Mouse (Mus musculus) heart, embryonic 13.5 days (tissue): Measurements from ENCODE around the gene Gdpd5. TPM values are rescaled to one million over a fixed set of nuclear protein-coding genes. Genes with fewer than 3 reads are reported as not detected.

ENCODE experiments used
- ATAC-seq: fragments of 200-750 bp; cut with Nextera tagmentation; 2 replicates; pipeline ENCODE4 v1.8.0; 2017; ENCODE audit warnings: moderate TSS enrichment; ENCODE audit not compliant: insufficient number of reproducible peaks, low FRiP score, low TSS enrichment; ENCODE audit errors: extremely low read depth
- H3K27ac ChIP-seq: fragments of 300-500 bp; sonication (generic); replicated peaks from 2 replicates; pipeline ENCODE4 v1.5.1; 2015; ENCODE audit warnings: moderate library complexity, mild to moderate bottlenecking, inconsistent platforms
- H3K27me3 ChIP-seq: fragments of 300-500 bp; sonication (generic); replicated peaks from 2 replicates; pipeline ENCODE4 v1.6.1; 2015; ENCODE audit warnings: mild to moderate bottlenecking, inconsistent platforms
- H3K36me3 ChIP-seq: fragments of 300-500 bp; sonication (generic); 2 replicates; pipeline ENCODE4 v1.6.1; 2015; ENCODE audit warnings: mild to moderate bottlenecking, inconsistent platforms
- H3K4me1 ChIP-seq: fragments of 300-500 bp; sonication (generic); 2 replicates; pipeline ENCODE4 v1.6.1; 2015; ENCODE audit warnings: inconsistent platforms
- H3K4me2 ChIP-seq: fragments of 300-500 bp; sonication (generic); 2 replicates; pipeline ENCODE4 v1.6.1; 2015; ENCODE audit warnings: inconsistent platforms, mild to moderate bottlenecking, moderate library complexity
- H3K4me3 ChIP-seq: fragments of 300-500 bp; sonication (generic); 2 replicates; pipeline ENCODE4 v1.5.1; 2015; ENCODE audit warnings: moderate library complexity, mild to moderate bottlenecking, inconsistent platforms
- H3K9ac ChIP-seq: fragments of 300-500 bp; sonication (generic); 2 replicates; pipeline ENCODE4 v1.6.1; 2015; ENCODE audit warnings: inconsistent platforms, mild to moderate bottlenecking, moderate library complexity
- H3K9me3 ChIP-seq: fragments of 300-500 bp; sonication (generic); 2 replicates; pipeline ENCODE4 v1.6.1; 2016; ENCODE audit warnings: inconsistent platforms
- WGBS: fragments of 180-500 bp; shearing (Covaris S2); methylation state at CpG from one replicate; pipeline ENCODE4 v1.1.7; 2015; ENCODE audit warnings: mixed read lengths; 5-methylcytosine and 5-hydroxymethylcytosine counted together
- polyA plus RNA-seq: library from polyadenylated mRNA; unstranded; fragments of >200 nt; fragmentation: Nextera tagmentation; extraction: Ambion mirVana; gene quantifications from 2 replicates; pipeline ENCODE4 v1.2.1, GENCODE M21; 2015

The Gdpd5 gene
- polyA plus RNA-seq, 1 experiment from 2014 or later, result 25.4 TPM

DNA sequence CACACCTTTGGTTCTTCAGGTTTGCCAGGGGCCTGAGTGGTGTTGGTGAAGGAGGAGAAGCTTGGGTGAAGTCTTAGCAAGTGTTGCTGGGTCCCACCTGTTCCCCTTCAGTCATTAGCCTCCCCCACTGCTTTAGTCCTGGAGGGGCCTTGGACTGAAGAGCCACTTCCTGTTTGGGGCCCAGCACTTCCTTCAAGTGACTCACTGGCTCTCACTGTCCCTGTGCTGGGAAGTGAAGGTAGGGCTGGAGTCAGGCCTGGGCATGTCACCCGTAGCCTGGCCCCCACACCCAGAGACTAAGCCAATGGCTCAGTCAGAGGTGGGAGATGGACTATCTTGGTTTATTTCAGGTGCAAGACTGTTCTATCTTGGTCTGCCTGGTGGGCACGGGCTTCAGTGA lies 26.4 kb downstream of the Gdpd5 start:
- Histone ChIP-seq H3K9ac (no peak overlapping the region), H3K4me3 (no peak overlapping the region), H3K27me3 (no peaks in the 10 kb centered on the region), H3K27ac (no peak overlapping the region), H3K4me2 (no peak overlapping the region), H3K4me1 (peaks cover 46% of the 10 kb centered on the region), H3K36me3 (peaks cover 19% of the 10 kb centered on the region), H3K9me3 (no peaks in the 10 kb centered on the region)
- ATAC-seq, result no peak
- 76% methylated on average over 2 of the region's 2 CpGs for WGBS

DNA sequence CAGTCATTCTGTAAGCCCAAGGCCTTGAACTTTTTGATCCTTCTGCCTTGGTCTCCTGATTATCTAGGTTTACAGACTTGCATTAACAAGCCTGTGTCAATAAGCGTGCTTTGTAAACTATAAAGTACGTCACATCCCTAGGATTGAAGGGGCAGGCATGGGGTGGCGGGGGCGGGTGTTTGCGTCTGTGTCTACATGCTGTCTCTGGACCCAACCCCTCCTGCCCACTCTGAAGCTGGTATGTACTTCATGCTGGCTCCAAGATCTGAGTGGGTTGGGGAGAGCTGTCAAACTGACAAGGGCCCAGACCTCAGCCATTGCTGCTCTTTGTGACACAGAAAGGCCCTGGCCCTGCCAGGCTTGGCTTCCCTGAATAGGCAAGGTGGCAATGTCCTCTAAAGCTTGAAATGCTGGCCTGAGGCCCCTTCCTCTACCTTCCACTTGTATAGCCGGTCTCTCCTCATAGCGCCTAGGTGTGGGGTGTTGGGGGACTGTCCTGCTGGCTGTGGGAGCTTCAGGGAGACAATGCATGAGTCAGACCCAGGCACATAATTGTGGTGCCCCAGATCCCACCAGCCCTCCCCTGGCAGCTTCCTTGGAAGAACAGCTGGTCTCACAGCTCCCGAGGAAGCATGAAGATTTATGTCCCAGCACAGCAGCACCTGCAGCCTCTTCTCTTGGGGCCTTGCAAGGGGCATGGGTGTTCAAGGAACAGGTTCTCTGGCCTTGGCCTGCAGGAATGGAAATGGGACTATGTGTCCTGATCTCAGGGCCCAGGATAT lies 28.4 kb downstream of the Gdpd5 start:
- peaks cover 50% of the 10 kb centered on the region for H3K4me1 ChIP-seq
- 0 out of 2 replicates have a peak overlapping the region, but pooled peaks have one; percentile 1 for H3K9ac ChIP-seq
- 65% methylated on average over 8 of the region's 8 CpGs for WGBS

DNA sequence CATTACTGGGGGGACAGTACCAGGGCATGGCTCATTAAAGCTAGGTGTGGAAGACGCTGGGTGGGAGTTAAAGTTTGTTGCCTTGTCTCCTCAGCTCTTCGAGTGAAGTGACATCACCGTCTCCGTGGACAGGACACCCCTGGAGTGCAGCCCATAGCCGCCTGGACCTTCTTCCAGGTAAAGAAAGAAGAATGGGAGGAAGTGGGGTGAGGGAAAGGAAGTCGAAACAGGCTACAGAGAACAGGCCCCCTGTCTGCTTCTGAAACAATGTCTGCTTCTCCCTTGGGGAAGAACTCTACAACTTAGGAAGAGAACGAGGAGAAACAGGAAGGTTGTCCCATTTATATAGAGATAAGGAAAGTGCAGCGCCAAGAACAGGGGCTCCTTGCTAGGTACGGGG lies 29.1 kb downstream of the Gdpd5 start:
- Histone ChIP-seq H3K9me3 (no peaks in the 10 kb centered on the region), H3K36me3 (peaks cover 34% of the 10 kb centered on the region), H3K4me3 (no peak overlapping the region), H3K27me3 (no peaks in the 10 kb centered on the region), H3K4me1 (peaks cover 56% of the 10 kb centered on the region), H3K9ac (no peak overlapping the region), H3K4me2 (no peak overlapping the region), H3K27ac (peak overlapping the region; percentile 80)
- WGBS, result 59% methylated on average over 9 of the region's 9 CpGs
- no peak; the same call in 1 of the 2 replicates for ATAC-seq

More for the DNA sequence above, 28.4 kb downstream of the Gdpd5 start:
- Histone ChIP-seq H3K9me3 (no peaks in the 10 kb centered on the region), H3K4me2 (no peak overlapping the region), H3K4me3 (no peak overlapping the region), H3K36me3 (peaks cover 34% of the 10 kb centered on the region), H3K27me3 (no peaks in the 10 kb centered on the region), H3K27ac (peak overlapping the region; percentile 80)
- no peak for ATAC-seq

DNA sequence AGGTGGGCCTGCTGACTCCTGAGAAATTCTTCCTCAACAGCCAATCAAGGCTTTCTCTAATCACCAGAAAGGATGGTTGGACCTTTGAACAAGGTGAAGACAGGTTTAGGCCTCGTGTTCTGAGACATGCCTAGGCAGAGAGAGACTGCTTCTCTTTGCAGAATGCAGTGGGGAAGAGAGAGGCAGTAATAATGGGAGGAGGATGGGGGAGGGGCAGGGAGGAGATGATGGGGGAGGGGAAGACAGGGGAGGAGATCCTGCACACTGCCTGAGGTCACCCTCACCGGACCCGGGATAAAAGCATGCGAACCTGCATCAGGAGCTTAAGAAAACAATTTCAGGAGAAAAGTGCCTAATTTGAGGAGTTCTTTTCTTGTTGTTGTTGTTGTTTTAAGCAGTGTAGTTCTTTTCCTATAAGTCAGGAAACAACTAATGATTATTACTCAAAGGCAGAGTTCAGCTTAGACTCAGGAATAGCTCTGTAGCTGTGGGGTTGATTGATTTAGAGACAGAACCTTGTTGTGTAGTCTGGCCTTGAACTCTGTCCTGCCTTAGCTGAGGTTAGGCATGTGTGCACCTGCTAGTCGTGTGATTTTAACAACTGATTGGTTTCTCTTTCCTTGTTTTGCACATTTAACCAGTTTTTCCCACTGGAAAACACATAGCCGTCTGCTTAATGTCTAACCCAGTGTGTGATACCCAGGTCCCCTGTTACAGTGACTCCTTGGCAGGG lies 30.0 kb downstream of the Gdpd5 start:
- H3K4me2 ChIP-seq, result no peak overlapping the region
- H3K27me3 ChIP-seq, result no peaks in the 10 kb centered on the region
- H3K36me3 ChIP-seq, result peaks cover 36% of the 10 kb centered on the region
- no peaks in the 10 kb centered on the region for H3K9me3 ChIP-seq
- no peak for ATAC-seq
- WGBS, result 40% methylated on average over 6 of the region's 6 CpGs
- H3K27ac ChIP-seq, result peak overlapping the region; percentile 80
- peaks cover 51% of the 10 kb centered on the region for H3K4me1 ChIP-seq
- no peak overlapping the region for H3K9ac ChIP-seq
- H3K4me3 ChIP-seq, result no peak overlapping the region

DNA sequence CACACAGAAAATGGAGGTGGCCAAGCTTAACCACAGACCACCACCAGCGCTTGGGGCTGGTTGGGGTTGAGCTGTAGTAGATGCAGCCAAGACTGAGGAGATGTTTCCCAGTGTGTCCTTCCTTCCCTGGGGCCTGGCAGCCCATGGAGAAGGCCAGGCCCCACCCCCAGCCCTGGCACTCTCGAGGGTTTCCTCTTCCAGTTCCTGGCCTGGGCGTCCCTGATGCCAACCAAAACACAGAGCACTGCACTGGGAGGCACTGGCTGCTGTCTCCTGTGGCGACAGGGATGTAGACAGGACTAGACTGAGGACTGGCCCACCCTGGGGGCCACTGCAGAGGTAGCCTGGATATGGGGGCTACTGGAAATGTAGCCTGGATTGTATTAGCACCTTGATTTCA lies 33.8 kb downstream of the Gdpd5 start:
- 65% methylated on average over 4 of the region's 4 CpGs for WGBS
- Histone ChIP-seq H3K9ac (no peak overlapping the region), H3K27me3 (no peaks in the 10 kb centered on the region), H3K4me3 (no peak overlapping the region), H3K9me3 (no peaks in the 10 kb centered on the region), H3K36me3 (peaks cover 34% of the 10 kb centered on the region), H3K27ac (no peak overlapping the region; the same call in 1 of the 2 replicates), H3K4me1 (peaks cover 31% of the 10 kb centered on the region), H3K4me2 (no peak overlapping the region)
- no peak for ATAC-seq

DNA sequence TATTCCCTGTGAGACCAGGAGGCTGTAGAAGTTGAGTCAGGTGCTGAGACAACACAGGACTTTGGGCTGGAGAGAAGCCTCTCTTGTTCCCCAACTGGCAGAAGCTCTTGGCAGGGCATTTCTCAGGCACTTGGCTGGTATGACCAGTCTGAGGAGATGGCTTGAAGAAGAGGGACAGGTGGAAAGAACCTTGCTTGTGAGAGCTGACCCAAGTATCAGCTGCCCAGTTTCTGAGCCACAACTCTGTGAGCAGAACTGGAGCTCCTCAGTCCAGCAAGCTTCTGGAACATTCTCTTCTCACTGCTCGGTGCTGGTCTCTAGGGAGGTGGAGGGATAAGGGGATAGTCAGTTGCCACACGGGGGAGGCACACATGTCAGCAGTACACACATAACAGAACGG lies 38.1 kb downstream of the Gdpd5 start:
- H3K27ac ChIP-seq, result no peak overlapping the region
- no peaks in the 10 kb centered on the region for H3K9me3 ChIP-seq
- no peak overlapping the region for H3K9ac ChIP-seq
- H3K27me3 ChIP-seq, result no peaks in the 10 kb centered on the region
- ATAC-seq, result no peak
- 64% methylated on average over 3 of the region's 3 CpGs for WGBS
- peaks cover 17% of the 10 kb centered on the region for H3K36me3 ChIP-seq
- H3K4me2 ChIP-seq, result no peak overlapping the region
- peaks cover 24% of the 10 kb centered on the region for H3K4me1 ChIP-seq
- no peak overlapping the region for H3K4me3 ChIP-seq

DNA sequence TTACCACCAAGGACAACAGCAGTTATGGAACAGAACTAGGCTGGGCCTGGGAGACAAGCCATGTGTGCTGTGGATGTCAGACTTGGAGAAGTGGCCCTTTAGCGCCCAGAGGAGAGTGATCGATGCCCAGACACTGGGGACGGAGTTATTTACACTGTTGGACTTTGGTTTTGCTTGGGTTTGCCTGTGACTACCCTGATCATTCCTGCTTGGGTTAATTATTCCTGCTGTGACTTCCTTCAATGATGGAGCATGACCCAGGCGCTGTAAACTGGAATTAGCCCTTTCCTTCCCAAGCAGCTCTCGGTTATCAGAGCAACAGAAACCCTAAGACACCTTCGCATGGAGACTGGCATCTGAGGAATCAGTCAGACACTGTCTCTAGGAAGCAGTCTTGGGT lies 39.8 kb downstream of the Gdpd5 start:
- no peak for ATAC-seq

DNA sequence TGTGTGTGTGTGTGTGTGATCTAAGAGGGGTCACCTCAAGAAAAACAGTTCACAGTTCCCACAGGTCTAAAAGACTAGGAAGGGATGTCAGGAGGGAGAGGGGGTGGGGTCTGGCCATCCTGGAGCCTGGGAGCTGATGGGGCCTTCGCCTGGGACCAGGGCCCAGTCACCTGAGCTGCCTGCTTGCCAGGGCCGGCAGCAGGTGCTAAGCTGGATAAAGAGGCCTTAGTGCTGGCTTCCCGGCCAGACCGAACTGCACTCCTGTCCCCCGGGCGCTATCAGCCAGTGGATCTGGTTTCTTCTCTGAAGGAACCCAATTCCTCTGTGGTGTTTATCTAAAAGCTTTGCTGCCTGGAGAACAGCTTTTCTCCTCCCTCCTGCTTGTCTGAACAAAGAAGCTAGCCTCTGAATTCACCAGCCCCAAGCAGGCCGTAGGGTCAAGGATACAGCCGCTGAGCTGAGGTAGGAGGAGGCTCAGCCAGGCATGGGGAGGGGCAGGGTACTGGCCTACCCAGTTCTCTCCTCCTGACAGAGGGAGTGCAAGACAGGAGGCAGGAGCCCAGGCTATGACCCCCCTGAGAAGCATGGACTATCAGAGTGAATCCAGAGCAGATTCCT lies 43.4 kb downstream of the Gdpd5 start:
- H3K9ac ChIP-seq, result peak overlapping the region; percentile 54
- H3K4me2 ChIP-seq, result no peak overlapping the region
- ATAC-seq, result no peak
- 33% methylated on average over 8 of the region's 8 CpGs for WGBS
- no peaks in the 10 kb centered on the region for H3K9me3 ChIP-seq
- no peak overlapping the region for H3K4me3 ChIP-seq
- peak overlapping the region; percentile 45; the same call in 1 of the 2 replicates for H3K27ac ChIP-seq
- peaks cover 14% of the 10 kb centered on the region for H3K36me3 ChIP-seq
- H3K4me1 ChIP-seq, result peaks cover 31% of the 10 kb centered on the region
- H3K27me3 ChIP-seq, result no peaks in the 10 kb centered on the region

More for the DNA sequence above, 39.8 kb downstream of the Gdpd5 start:
- Histone ChIP-seq H3K36me3 (peaks cover 6% of the 10 kb centered on the region), H3K4me3 (no peak overlapping the region), H3K4me1 (peaks cover 26% of the 10 kb centered on the region), H3K27ac (no peak overlapping the region), H3K27me3 (no peaks in the 10 kb centered on the region), H3K4me2 (no peak overlapping the region), H3K9ac (no peak overlapping the region), H3K9me3 (no peaks in the 10 kb centered on the region)
- 83% methylated on average over 6 of the region's 6 CpGs for WGBS

DNA sequence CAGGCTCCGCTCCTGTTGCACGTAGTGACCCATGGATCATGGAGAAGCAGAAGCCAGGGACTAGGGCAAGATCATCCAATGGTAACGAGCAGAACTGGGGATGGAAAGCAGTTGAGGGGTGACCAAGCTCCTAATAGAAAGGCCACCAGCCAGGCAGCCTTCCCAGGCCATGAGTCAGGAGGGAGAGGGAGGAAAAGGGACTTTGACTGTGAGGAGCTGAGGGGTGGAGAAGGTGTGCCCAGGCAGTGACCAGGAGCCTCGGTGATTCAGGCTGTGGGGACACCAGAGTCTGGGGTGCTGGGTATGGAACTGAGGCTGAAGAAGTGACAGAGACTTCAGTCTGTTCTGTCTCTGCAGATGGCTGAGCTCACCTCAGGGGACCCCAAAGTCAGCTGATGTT lies 44.5 kb downstream of the Gdpd5 start:
- 83% methylated on average over 4 of the region's 4 CpGs for WGBS
- no peak overlapping the region for H3K4me2 ChIP-seq
- peaks cover 34% of the 10 kb centered on the region for H3K4me1 ChIP-seq
- H3K27me3 ChIP-seq, result no peaks in the 10 kb centered on the region
- H3K9me3 ChIP-seq, result no peaks in the 10 kb centered on the region
- no peak overlapping the region for H3K4me3 ChIP-seq
- ATAC-seq, result no peak
- no peak overlapping the region for H3K9ac ChIP-seq
- peaks cover 14% of the 10 kb centered on the region for H3K36me3 ChIP-seq
- H3K27ac ChIP-seq, result no peak overlapping the region

DNA sequence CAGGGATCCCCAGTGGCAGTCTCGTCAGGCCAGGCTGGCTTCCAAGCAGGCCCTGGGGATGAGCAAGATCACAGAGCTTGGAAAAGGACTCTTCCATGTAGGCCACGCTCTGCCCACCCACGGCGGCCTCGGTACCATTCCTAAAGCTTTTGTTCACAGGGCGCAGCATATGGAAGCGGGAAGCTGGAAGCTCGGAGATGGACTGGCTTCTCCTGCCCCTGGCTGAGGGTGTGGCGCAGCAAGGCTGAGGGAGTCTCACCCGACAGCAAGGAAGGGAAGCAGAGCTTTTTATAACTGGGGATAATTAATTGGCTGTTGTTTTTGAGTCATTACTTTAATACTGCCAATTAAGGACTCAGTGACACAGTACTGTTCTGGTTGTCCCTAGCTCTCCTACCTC lies 45.8 kb downstream of the Gdpd5 start:
- no peak for ATAC-seq
- WGBS, result 70% methylated on average over 10 of the region's 10 CpGs

DNA sequence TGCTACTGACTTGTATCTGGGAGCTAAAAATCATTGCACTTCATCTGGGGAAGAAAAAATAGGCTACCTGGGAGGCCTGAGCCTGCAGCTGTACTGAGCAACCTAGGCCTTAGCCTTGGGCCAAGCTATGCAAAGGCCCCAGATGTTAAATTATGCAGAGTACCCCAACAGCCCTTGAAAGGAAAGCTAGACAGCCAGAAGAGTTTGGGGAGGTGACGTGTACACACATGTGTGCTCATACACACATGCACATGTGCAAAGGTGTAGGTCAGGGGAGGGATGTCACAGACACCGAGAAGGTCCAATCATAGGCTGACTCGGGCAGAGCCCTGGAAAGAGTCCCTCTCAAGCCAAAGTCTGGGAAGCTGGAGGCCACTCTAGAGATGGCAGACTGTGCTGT lies 46.8 kb downstream of the Gdpd5 start:
- Histone ChIP-seq H3K9me3 (no peaks in the 10 kb centered on the region), H3K27ac (no peak overlapping the region), H3K4me2 (no peak overlapping the region), H3K36me3 (peaks cover 14% of the 10 kb centered on the region), H3K27me3 (no peaks in the 10 kb centered on the region), H3K9ac (no peak overlapping the region), H3K4me1 (peaks cover 46% of the 10 kb centered on the region), H3K4me3 (no peak overlapping the region)
- 84% methylated on average over 3 of the region's 3 CpGs for WGBS
- no peak for ATAC-seq

More for the DNA sequence above, 45.8 kb downstream of the Gdpd5 start:
- Histone ChIP-seq H3K4me1 (peaks cover 36% of the 10 kb centered on the region), H3K9me3 (no peaks in the 10 kb centered on the region), H3K27me3 (no peaks in the 10 kb centered on the region), H3K4me2 (no peak overlapping the region), H3K27ac (no peak overlapping the region), H3K4me3 (no peak overlapping the region), H3K9ac (no peak overlapping the region), H3K36me3 (peaks cover 14% of the 10 kb centered on the region)
